Mouse (Mus musculus): ENCODE results near the gene Ccdc63.

GRCm38 (mm10) chr5:122156486-122156885 is 15.9 kb upstream of the Ccdc63 start:
- TF ChIP-seq CTCF (IDR thresholded peaks at IDR 0.05; ENCODE audit: low read depth) = no peak
- no peak for TF ChIP-seq EP300 (IDR thresholded peaks at IDR 0.05; ENCODE audit: low read depth)

All from heart, postnatal 0 days (tissue).